Mouse (Mus musculus) embryonic facial prominence, embryonic 11.5 days (tissue): ENCODE results near the gene Hs6st3. TPM values are rescaled to one million over a fixed set of nuclear protein-coding genes. Genes with fewer than 3 reads are reported as not detected.

Source experiments
- ATAC-seq: fragments of 200-750 bp; cut with Nextera tagmentation; replicated peaks from 2 replicates; pipeline ENCODE4 v1.8.0; 2017; ENCODE audit warnings: low read depth; ENCODE audit not compliant: insufficient number of reproducible peaks, low FRiP score, low TSS enrichment
- DNase-seq: peaks from one replicate; pipeline ENCODE4 v3.0.0-alpha.2; 2015; ENCODE audit warnings: low spot score
- H3K27ac ChIP-seq: fragments of 300-500 bp; sonication (generic); replicated peaks from 2 replicates; pipeline ENCODE4 v1.5.1; 2014; ENCODE audit warnings: mild to moderate bottlenecking, low read depth, low read length, control low read depth
- H3K27me3 ChIP-seq: fragments of 300-500 bp; sonication (generic); 2 replicates; pipeline ENCODE4 v1.6.1; 2014; ENCODE audit warnings: mild to moderate bottlenecking, low read length, moderate library complexity, mixed read lengths; ENCODE audit not compliant: control insufficient read depth, insufficient read depth
- H3K36me3 ChIP-seq: fragments of 300-500 bp; sonication (generic); replicated peaks from 2 replicates; pipeline ENCODE4 v1.6.1; 2014; ENCODE audit warnings: low read depth, mild to moderate bottlenecking, low read length, moderate library complexity, mixed read lengths; ENCODE audit not compliant: control insufficient read depth, insufficient read depth
- H3K4me1 ChIP-seq: fragments of 300-500 bp; sonication (generic); 2 replicates; pipeline ENCODE4 v1.6.1; 2014; ENCODE audit warnings: low read length, mixed read lengths; ENCODE audit not compliant: control insufficient read depth, insufficient read depth
- H3K4me2 ChIP-seq: fragments of 300-500 bp; sonication (generic); 2 replicates; pipeline ENCODE4 v1.6.1; 2014; ENCODE audit warnings: low read depth, mild to moderate bottlenecking, control low read depth, low read length, moderate library complexity
- H3K4me3 ChIP-seq: fragments of 300-500 bp; sonication (generic); 2 replicates; pipeline ENCODE4 v1.5.1; 2014; ENCODE audit warnings: low read depth, low read length, control low read depth
- H3K9ac ChIP-seq: fragments of 300-500 bp; sonication (generic); replicated peaks from 2 replicates; pipeline ENCODE4 v1.6.1; 2014; ENCODE audit warnings: mild to moderate bottlenecking, control low read depth, low read length
- H3K9me3 ChIP-seq: fragments of 300-500 bp; sonication (generic); replicated peaks from 2 replicates; pipeline ENCODE4 v1.6.1; 2016; ENCODE audit warnings: mild to moderate bottlenecking, low read length, inconsistent platforms, mixed read lengths; ENCODE audit not compliant: control insufficient read depth
- WGBS: fragments of 180-500 bp; shearing (Covaris S2); extraction: QIAGEN DNeasy Blood & Tissue Kit; methylation state at CpG from one replicate; pipeline ENCODE4 v1.1.7; 2014; 5-methylcytosine and 5-hydroxymethylcytosine counted together
- polyA plus RNA-seq: library from polyadenylated mRNA; unstranded; fragments of >200 nt; fragmentation: Nextera tagmentation; extraction: Ambion mirVana; gene quantifications from 2 replicates; pipeline ENCODE4 v1.2.1, GENCODE M21; 2014

The Hs6st3 gene
- polyA plus RNA-seq, 1 experiment from 2014 or later = 0.24 TPM

DNA sequence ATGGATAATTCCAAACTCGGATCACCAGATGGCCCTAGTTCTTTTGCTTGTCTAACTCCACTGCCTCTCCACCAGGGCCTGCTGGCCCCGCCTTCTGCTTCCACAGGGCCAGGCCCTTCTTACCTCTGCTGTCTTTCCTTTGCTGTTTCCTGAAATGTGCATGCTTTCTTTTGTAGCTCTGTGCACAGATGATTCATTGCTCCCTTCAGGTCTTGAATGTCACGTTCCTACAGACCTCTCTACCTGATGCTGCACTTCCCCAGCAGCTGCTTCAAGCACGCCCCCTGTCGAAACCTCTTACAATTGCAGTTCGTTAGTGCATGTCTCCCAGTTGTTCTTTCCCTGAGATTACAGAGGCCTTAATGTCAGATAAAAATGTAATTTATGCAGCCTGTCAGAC is 682.4 kb downstream of the Hs6st3 start:
- Histone ChIP-seq H3K27me3 (no peaks in the 10 kb centered on the region), H3K4me2 (no peak overlapping the region), H3K9me3 (no peaks in the 10 kb centered on the region), H3K9ac (no peak overlapping the region), H3K36me3 (no peaks in the 10 kb centered on the region), H3K27ac (no peak overlapping the region), H3K4me3 (no peak overlapping the region), H3K4me1 (no peaks in the 10 kb centered on the region)
- ATAC-seq (no peak), DNase-seq (no peak)
- 57% methylated on average over 6 of the region's 6 CpGs for WGBS

DNA sequence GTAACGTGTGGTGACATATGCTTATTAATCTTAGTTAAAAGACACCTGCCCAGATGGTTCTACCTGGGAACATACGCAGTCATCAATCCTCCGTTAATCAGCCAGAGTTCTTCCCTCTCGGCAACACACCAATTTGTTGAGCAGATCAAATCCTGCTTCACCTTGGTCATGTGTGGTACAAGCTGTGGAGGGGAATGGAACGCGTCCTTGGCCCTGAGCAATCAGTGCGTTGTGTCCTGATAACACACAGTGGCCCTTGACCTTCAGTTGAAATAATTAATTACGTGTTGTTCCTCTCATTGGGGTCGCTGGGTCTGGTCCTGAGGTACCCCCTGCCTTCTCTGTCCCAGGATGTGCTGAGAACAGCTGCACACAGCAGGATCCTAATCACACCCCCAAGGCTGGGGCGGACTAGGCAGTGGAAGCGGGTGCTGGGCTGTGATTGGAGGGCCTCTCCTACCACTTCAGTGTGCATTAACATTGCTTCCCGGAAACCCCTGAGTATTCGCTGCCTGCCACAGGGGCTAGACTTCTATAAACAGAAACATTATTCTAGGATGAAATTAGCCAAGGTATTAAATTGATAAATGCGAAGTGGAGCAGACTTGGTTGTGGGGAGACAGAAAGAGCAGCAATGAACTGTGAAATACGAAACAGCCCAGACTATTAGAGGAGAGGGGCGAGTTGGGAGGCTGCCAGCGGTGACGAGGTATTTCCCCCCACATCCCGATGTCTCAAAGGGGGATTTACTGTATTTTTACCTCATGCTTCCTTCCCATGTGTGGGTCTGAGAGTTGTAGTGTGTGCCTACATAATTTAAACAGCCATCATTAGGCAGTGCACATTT is 693.2 kb downstream of the Hs6st3 start:
- Histone ChIP-seq H3K27me3 (no peaks in the 10 kb centered on the region), H3K36me3 (no peaks in the 10 kb centered on the region), H3K27ac (no peak overlapping the region), H3K4me2 (peak overlapping the region; percentile 13; the same call in 1 of the 2 replicates), H3K4me1 (no peaks in the 10 kb centered on the region; the same call in 1 of the 2 replicates), H3K4me3 (no peak overlapping the region), H3K9me3 (no peaks in the 10 kb centered on the region), H3K9ac (no peak overlapping the region)
- ATAC-seq (peak; percentile 86), DNase-seq (peak; percentile 39)
- WGBS = 39% methylated on average over 19 of the region's 19 CpGs

GRCm38 (mm10) chr14:119832012-119832325 is 693.8 kb downstream of the Hs6st3 start:
- H3K36me3 ChIP-seq = no peaks in the 10 kb centered on the region
- WGBS = 71% methylated on average over 7 of the region's 7 CpGs

GRCm38 (mm10) chr14:119832940-119833339 is 694.8 kb downstream of the Hs6st3 start:
- no peaks in the 10 kb centered on the region for H3K9me3 ChIP-seq
- H3K27ac ChIP-seq = no peak overlapping the region
- ATAC-seq = no peak
- no peaks in the 10 kb centered on the region for H3K36me3 ChIP-seq
- H3K4me3 ChIP-seq = no peak overlapping the region
- no peak overlapping the region for H3K9ac ChIP-seq
- no peaks in the 10 kb centered on the region for H3K27me3 ChIP-seq
- peak; percentile 45 for DNase-seq
- no peak overlapping the region for H3K4me2 ChIP-seq
- H3K4me1 ChIP-seq = no peaks in the 10 kb centered on the region; the same call in 1 of the 2 replicates
- 51% methylated on average over 9 of the region's 9 CpGs for WGBS

More at GRCm38 (mm10) chr14:119832012-119832325, 693.8 kb downstream of the Hs6st3 start:
- no peaks in the 10 kb centered on the region; the same call in 1 of the 2 replicates for H3K4me1 ChIP-seq
- H3K27me3 ChIP-seq = no peaks in the 10 kb centered on the region
- H3K4me3 ChIP-seq = no peak overlapping the region
- H3K9ac ChIP-seq = no peak overlapping the region
- ATAC-seq = no peak
- no peak overlapping the region for H3K27ac ChIP-seq
- DNase-seq = no peak
- H3K4me2 ChIP-seq = no peak overlapping the region; the same call in 1 of the 2 replicates
- H3K9me3 ChIP-seq = no peaks in the 10 kb centered on the region

GRCm38 (mm10) chr14:119834008-119834700 is 696.0 kb downstream of the Hs6st3 start:
- H3K9ac ChIP-seq = no peak overlapping the region
- no peaks in the 10 kb centered on the region; the same call in 1 of the 2 replicates for H3K4me1 ChIP-seq
- DNase-seq = no peak
- H3K27ac ChIP-seq = no peak overlapping the region
- no peak for ATAC-seq
- 71% methylated on average over 8 of the region's 8 CpGs for WGBS
- H3K27me3 ChIP-seq = no peaks in the 10 kb centered on the region
- H3K4me3 ChIP-seq = no peak overlapping the region
- H3K36me3 ChIP-seq = no peaks in the 10 kb centered on the region
- no peaks in the 10 kb centered on the region for H3K9me3 ChIP-seq
- no peak overlapping the region for H3K4me2 ChIP-seq

DNA sequence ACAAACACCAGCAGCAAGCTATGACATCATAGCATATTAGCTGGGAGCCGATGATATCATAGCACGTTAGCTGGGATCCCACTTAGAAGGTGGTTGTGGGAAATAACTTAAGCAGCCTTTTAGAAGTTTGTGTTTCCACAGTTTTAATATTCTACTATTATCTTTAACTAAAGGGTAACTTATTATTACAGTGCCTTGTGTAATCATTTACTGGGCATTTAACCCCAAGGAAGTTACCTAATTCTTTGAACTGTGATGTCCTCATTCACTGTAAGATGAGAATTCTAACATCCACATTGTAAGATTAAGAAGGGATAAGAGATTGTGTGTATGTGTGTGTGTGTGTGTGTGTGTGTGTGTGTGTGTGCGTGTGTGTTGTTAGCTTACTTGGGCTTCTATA is 697.9 kb downstream of the Hs6st3 start:
- H3K9me3 ChIP-seq = no peaks in the 10 kb centered on the region
- DNase-seq (no peak), ATAC-seq (no peak)
- H3K27me3 ChIP-seq = no peaks in the 10 kb centered on the region
- H3K4me1 ChIP-seq = no peaks in the 10 kb centered on the region; the same call in 1 of the 2 replicates
- H3K4me3 ChIP-seq = no peak overlapping the region
- no peaks in the 10 kb centered on the region for H3K36me3 ChIP-seq
- no peak overlapping the region for H3K4me2 ChIP-seq
- no peak overlapping the region for H3K27ac ChIP-seq
- no peak overlapping the region for H3K9ac ChIP-seq
- 89% methylated on average over 3 of the region's 3 CpGs for WGBS

DNA sequence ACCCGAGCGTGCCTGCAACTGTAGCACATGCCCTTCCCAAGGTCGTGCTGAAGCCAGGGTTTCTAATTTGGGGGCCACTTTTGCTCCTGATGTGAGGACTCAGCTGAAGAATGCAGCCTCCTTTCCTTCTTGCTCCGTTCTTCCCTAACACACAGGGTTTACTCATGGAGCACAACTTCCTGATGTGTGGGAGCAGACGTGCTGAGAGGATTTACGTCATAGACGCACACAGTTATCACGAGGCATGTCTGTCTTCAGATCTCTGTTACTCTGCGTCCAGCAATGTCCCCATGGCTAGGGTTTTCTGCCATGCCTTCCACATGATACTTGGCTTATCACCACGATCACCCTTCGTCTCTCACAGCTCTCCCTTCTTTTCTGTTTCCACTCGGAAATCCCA is 709.4 kb downstream of the Hs6st3 start:
- DNase-seq = no peak
- no peak overlapping the region for H3K27ac ChIP-seq
- WGBS = 76% methylated on average over 12 of the region's 12 CpGs

GRCm38 (mm10) chr14:119848759-119849298 is 710.7 kb downstream of the Hs6st3 start:
- H3K9me3 ChIP-seq = no peaks in the 10 kb centered on the region
- H3K4me3 ChIP-seq = no peak overlapping the region
- no peak overlapping the region for H3K27ac ChIP-seq
- WGBS = 66% methylated on average over 4 of the region's 4 CpGs
- H3K9ac ChIP-seq = no peak overlapping the region
- H3K4me2 ChIP-seq = no peak overlapping the region
- no peaks in the 10 kb centered on the region for H3K27me3 ChIP-seq
- H3K4me1 ChIP-seq = no peaks in the 10 kb centered on the region; the same call in 1 of the 2 replicates
- no peak for DNase-seq
- no peaks in the 10 kb centered on the region for H3K36me3 ChIP-seq
- ATAC-seq = no peak

More for the DNA sequence above, 709.4 kb downstream of the Hs6st3 start:
- ATAC-seq = no peak
- no peaks in the 10 kb centered on the region; the same call in 1 of the 2 replicates for H3K4me1 ChIP-seq
- no peaks in the 10 kb centered on the region for H3K36me3 ChIP-seq
- no peaks in the 10 kb centered on the region for H3K27me3 ChIP-seq
- H3K9ac ChIP-seq = no peak overlapping the region
- H3K4me3 ChIP-seq = no peak overlapping the region
- H3K9me3 ChIP-seq = no peaks in the 10 kb centered on the region
- H3K4me2 ChIP-seq = no peak overlapping the region
